ENCODE assay signal across 8 mouse cellular contexts in genomic region chr11:6489691-6490503, GRCm38 (mm10). TPM values are rescaled to one million over a fixed set of nuclear protein-coding genes. Genes with fewer than 3 reads are reported as not detected.
DNase-seq lines count a peak whose midpoint lies in the region; ATAC-seq lines count a peak whose summit lies in the region.

No protein-coding gene starts in this region.

- no peaks in the 10 kb centered on the region for H3K27me3 ChIP-seq in liver, embryonic 12.5 days (replicated peaks)

- peaks cover 18% of the 10 kb centered on the region for H3K4me1 ChIP-seq in liver, embryonic 12.5 days

- H3K4me2 ChIP-seq in liver, embryonic 12.5 days = no peak overlapping the region

- H3K9me3 ChIP-seq in liver, embryonic 12.5 days (replicated peaks) = no peaks in the 10 kb centered on the region

- intact Hi-C loops in heart, postnatal 36 days (cut with DNase I) = loop anchor here (1.0 kb wide), 1 partner anchor 24 kb away; no protein-coding TSS in a partner anchor

- no peaks in the 10 kb centered on the region for H3K36me3 ChIP-seq in liver, embryonic 12.5 days

- 42% methylated on average over 6 of the region's 6 CpGs for WGBS in liver, embryonic 12.5 days (ENCODE audit: insufficient replicate concordance)

- ATAC-seq in CD4-positive, CD25-positive, alpha-beta regulatory T cell, adult 4 months = peak; percentile 62
- peak; percentile 61; the same call in 1 of the 2 replicates for ATAC-seq in cerebellum, adult (ENCODE audit: insufficient number of reproducible peaks, low FRiP score, low TSS enrichment)
- peak; percentile 86 for ATAC-seq in liver, embryonic 12.5 days

- no peak overlapping the region for H3K9ac ChIP-seq in liver, embryonic 12.5 days

- H3K4me3 ChIP-seq in liver, embryonic 12.5 days = no peak overlapping the region

- H3K27ac ChIP-seq in liver, embryonic 12.5 days = no peak overlapping the region

- peak; percentile 34 for DNase-seq in embryo, embryonic 11 days
- DNase-seq in embryo, embryonic 9.5 days (ENCODE audit: extremely low spot score) = no peak
- peak; percentile 30 to 38 for DNase-seq in heart, postnatal 36 days
- DNase-seq in spleen, adult 18-20 months = peak; percentile 36 to 62
- DNase-seq in frontal cortex, postnatal 14 days (ENCODE audit: low spot score in 2 of 2) = no peak

RNA-seq across cellular contexts. Expression of gene Purb, which starts 14.2 kb away (rescaled TPM):
- 10 to 100 TPM; 22.2 to 22.3 TPM for polyA plus RNA-seq in CD4-positive, CD25-positive, alpha-beta regulatory T cell, adult 4 months (2017; shearing (Covaris generic))
- 10 to 100 TPM; 32.7 to 35.6 TPM for total RNA-seq in heart, postnatal 36 days (2021)
- polyA plus RNA-seq in liver, embryonic 12.5 days (2016; fragmentation: Nextera tagmentation; extraction: Ambion mirVana) = 11.2 and 11.6 TPM in 2 replicates

RNA-seq across cellular contexts. Expression of gene Myo1g, which starts 30.9 kb away (rescaled TPM):
- 100 to 1,000 TPM; 132 to 240 TPM for polyA plus RNA-seq in CD4-positive, CD25-positive, alpha-beta regulatory T cell, adult 4 months (2017; shearing (Covaris generic))
- 1 to 10 TPM; 1.2 to 2.2 TPM for total RNA-seq in heart, postnatal 36 days (2021)
- polyA plus RNA-seq in liver, embryonic 12.5 days (2016; fragmentation: Nextera tagmentation; extraction: Ambion mirVana) = 5.8 and 6.2 TPM in 2 replicates

RNA-seq across cellular contexts. Expression of gene H2afv, which starts 45.7 kb away (rescaled TPM):
- polyA plus RNA-seq in CD4-positive, CD25-positive, alpha-beta regulatory T cell, adult 4 months (2017; shearing (Covaris generic)) = 100 to 1,000 TPM; 147 to 164 TPM
- total RNA-seq in heart, postnatal 36 days (2021) = 10 to 100 TPM; 70.4 to 83.8 TPM
- 121 and 125 TPM in 2 replicates for polyA plus RNA-seq in liver, embryonic 12.5 days (2016; fragmentation: Nextera tagmentation; extraction: Ambion mirVana)

RNA-seq across cellular contexts. Expression of gene Ccm2, which starts 56.8 kb away (rescaled TPM):
- 100 to 1,000 TPM; 203 to 260 TPM for polyA plus RNA-seq in CD4-positive, CD25-positive, alpha-beta regulatory T cell, adult 4 months (2017; shearing (Covaris generic))
- total RNA-seq in heart, postnatal 36 days (2021) = 10 to 100 TPM; 24.1 to 30.2 TPM
- polyA plus RNA-seq in liver, embryonic 12.5 days (2016; fragmentation: Nextera tagmentation; extraction: Ambion mirVana) = 57.9 and 60.0 TPM in 2 replicates

Comparison
In these comparisons a context has a peak if more than half of its experiments do, and no peak if none do; other contexts are left out.
1. DNase-seq: peak in embryo, embryonic 11 days (single experiment), heart, postnatal 36 days (2 of 2) and spleen, adult 18-20 months (2 of 2); none in embryo, embryonic 9.5 days (single experiment) and frontal cortex, postnatal 14 days (0 of 2).
2. RNA of gene Myo1g, which starts 30.9 kb away (polyA plus RNA-seq): 132 to 240 TPM in CD4-positive, CD25-positive, alpha-beta regulatory T cell, adult 4 months; 5.8 to 6.2 TPM in liver, embryonic 12.5 days; every median in the first group is over 10 times any median in the second.
3. Peak in every context shown above with its lines, with median percentiles within 50 percentile points of each other: ATAC-seq.